Mouse (Mus musculus) CD8-positive naive resting alpha-beta T cell, adult 2 months (primary cell): ENCODE measurements around the gene Angptl2.

ENCODE experiments used
- DNase-seq, 2 experiments: peaks; one replicate each; pipeline ENCODE4 v3.0.0; 2022; ENCODE audit warnings: low read depth in 2 of 2, low spot score in 2 of 2

Angptl2 gene

DNA sequence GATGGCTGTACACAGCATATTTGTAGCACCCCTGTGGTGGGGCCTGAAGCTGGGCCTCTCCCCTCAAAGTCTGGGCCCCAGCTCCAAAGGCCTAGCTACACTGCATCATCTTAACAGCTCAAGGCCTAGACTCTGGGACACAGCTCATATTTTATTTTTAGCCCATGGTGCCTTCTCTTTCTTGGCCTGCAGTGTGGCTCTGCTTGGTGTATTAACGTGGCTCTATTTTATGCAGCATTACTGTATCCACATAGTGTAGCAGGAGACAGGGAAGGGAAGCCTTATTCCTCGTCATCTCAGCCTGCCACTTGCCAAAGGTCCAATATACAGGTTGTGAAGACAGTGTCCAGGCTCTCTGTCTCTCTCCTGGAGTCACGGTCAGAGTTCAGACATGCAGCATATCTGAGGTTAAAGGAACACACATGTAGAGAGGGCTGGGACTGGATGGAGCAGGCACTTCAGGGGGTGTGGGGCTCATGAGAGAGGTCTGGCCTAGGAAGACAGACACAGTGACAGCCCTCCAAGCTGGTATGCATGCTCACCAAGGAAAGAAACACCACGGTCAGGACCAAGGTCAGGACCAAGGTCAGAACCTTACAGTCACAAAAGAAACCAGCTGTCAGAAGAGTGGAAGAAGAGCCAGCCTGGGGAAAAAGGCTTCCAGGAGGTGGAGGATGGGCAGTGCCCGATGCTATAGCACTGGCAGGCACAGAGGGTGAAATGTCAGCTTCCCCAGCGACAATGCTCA is 52.7 kb downstream of the Angptl2 start:
- no peak for DNase-seq

GRCm38 (mm10) chr2:33269132-33269493 is 53.2 kb downstream of the Angptl2 start:
- DNase-seq: no peak

- no peak for DNase-seq
Measured at GRCm38 (mm10) chr2:33270569-33270968, 54.7 kb downstream of the Angptl2 start.

GRCm38 (mm10) chr2:33271511-33271910 is 55.6 kb downstream of the Angptl2 start:
- no peak for DNase-seq

- no peak for DNase-seq
Measured at GRCm38 (mm10) chr2:33272665-33273439, 57.0 kb downstream of the Angptl2 start.

GRCm38 (mm10) chr2:33274719-33275490 is 59.0 kb downstream of the Angptl2 start:
- DNase-seq: no peak

- DNase-seq: no peak
Measured at GRCm38 (mm10) chr2:33279758-33280157, 63.9 kb downstream of the Angptl2 start.

DNA sequence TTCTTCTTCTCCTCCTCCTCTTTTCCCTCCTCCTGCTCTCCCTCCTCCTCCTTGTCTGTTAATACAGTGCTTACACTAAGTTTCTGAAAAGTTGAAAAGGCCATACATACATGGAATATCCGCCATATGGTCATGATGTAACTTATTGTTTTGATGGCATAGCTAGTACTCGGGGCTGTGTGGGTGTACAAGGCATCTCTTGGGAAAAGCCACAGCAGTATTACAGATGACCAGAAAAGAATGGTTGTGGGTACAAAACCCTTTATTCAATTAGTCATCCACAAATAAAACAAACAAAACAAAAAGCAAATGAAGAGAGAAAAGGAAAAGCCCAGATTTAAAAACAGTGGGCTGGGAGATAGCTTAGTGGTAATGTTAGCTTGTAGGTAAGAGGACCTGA is 64.7 kb downstream of the Angptl2 start:
- no peak for DNase-seq

GRCm38 (mm10) chr2:33281807-33282206 is 65.9 kb downstream of the Angptl2 start:
- DNase-seq: no peak

DNA sequence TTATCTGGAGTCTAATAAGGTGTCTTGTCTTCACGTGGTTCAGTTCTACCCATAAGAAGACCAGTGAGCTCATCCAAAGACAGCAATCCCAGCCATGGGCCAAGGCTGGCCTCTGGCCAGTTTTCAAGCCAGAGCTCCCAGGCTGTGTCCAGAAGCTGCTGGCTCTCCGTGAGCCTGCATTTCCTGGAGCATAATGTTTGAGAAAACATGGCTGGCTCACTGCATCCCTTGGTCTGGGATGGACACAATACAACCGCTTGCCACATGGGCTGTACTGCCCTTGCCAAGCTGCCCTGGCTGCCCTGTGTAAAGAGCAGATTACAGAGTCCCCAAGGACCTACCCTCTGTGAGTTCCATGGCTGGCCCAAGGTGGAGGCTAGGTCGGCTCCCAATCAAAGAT is 67.0 kb downstream of the Angptl2 start:
- no peak for DNase-seq

GRCm38 (mm10) chr2:33283674-33284073 is 67.8 kb downstream of the Angptl2 start:
- DNase-seq: no peak

DNA sequence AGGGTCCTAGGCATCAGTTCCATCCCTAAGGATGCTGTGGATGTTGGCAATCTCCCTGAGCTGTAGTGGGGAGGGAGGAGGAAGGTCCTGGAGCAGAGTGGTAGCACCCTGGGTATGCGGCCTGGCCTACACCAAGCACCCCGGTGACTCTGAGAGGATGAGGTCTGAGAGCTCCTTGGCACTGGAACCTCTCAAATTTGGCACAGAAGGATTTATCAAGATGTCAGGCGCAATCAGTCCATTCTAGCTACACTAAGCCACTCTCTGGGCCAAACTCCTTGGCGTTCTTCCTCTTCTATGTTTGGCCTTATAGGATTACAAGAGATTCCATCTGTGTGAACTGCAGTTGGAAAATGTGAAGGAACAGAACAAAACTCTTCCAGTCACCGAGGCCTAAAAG is 73.0 kb downstream of the Angptl2 start:
- DNase-seq: no peak

- no peak for DNase-seq
Measured at GRCm38 (mm10) chr2:33290491-33290890, 74.6 kb downstream of the Angptl2 start.

GRCm38 (mm10) chr2:33292057-33292456 is 76.2 kb downstream of the Angptl2 start:
- DNase-seq: no peak

DNA sequence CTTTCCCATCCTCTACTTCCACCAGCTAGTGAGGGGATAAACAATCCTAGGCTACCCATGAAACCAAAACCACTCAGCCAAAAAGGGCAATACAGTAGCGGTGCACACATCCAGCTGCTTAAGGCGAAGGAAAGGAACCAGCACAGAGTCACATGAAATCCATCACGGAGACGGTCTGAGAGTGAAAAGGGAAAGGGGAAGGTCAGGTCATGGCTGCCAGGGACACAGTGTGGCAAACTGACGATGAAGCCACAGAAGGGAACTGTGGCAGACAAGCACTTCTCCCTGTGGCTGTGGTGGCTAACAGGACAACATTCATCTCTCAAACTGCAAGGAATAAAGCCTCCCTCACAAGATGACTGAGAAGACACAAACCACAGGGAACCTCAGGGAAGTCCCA is 79.2 kb downstream of the Angptl2 start:
- DNase-seq: no peak
